Mouse (Mus musculus) lung, postnatal 0 days (tissue): ENCODE measurements around the gene Cdc14b. TPM values are rescaled to one million over a fixed set of nuclear protein-coding genes. Genes with fewer than 3 reads are reported as not detected.
A peak's percentile ranks its signal among the peaks of the same experiment; 100 is the strongest.

Source experiments
- ATAC-seq: fragments of 200-750 bp; cut with Nextera tagmentation; 2 replicates; pipeline ENCODE4 v1.8.0; 2017; ENCODE audit warnings: moderate library complexity
- DNase-seq: peaks from one replicate; pipeline ENCODE4 v3.0.0-alpha.2; 2016; ENCODE audit warnings: low spot score
- H3K27ac ChIP-seq: fragments of 300-500 bp; sonication (generic); 2 replicates; pipeline ENCODE4 v1.5.1; 2014; ENCODE audit warnings: antibody characterized with exemption, mild to moderate bottlenecking, low read length, mixed read lengths
- H3K27me3 ChIP-seq: fragments of 300-500 bp; sonication (generic); replicated peaks from 2 replicates; pipeline ENCODE4 v1.6.1; 2014; ENCODE audit warnings: low read length, mixed read lengths; ENCODE audit not compliant: insufficient read depth
- H3K36me3 ChIP-seq: fragments of 300-500 bp; sonication (generic); 2 replicates; pipeline ENCODE4 v1.6.1; 2014; ENCODE audit warnings: low read length, mixed read lengths; ENCODE audit not compliant: insufficient read depth
- H3K4me1 ChIP-seq: fragments of 300-500 bp; sonication (generic); 2 replicates; pipeline ENCODE4 v1.6.1; 2014; ENCODE audit warnings: antibody characterized with exemption, low read depth, low read length, mixed read lengths; ENCODE audit not compliant: insufficient read depth
- H3K4me2 ChIP-seq: fragments of 300-500 bp; sonication (generic); replicated peaks from 2 replicates; pipeline ENCODE4 v1.6.1; 2014; ENCODE audit warnings: low read depth, mild to moderate bottlenecking, low read length, moderate library complexity, mixed read lengths
- H3K4me3 ChIP-seq: fragments of 300-500 bp; sonication (generic); 2 replicates; pipeline ENCODE4 v1.5.1; 2014; ENCODE audit warnings: low read depth, low read length
- H3K9ac ChIP-seq: fragments of 300-500 bp; sonication (generic); replicated peaks from 2 replicates; pipeline ENCODE4 v1.6.1; 2014; ENCODE audit warnings: low read depth, mild to moderate bottlenecking
- H3K9me3 ChIP-seq: fragments of 300-500 bp; sonication (generic); 2 replicates; pipeline ENCODE4 v1.6.1; 2016; ENCODE audit warnings: low read length, mixed read lengths
- CTCF ChIP-seq: IDR thresholded peaks from 2 replicates; pipeline ENCODE4 v1.5.1; 2016; ENCODE audit warnings: antibody characterized with exemption, mild to moderate bottlenecking
- EP300 ChIP-seq: IDR thresholded peaks from 2 replicates; pipeline ENCODE4 v1.6.1; 2016; ENCODE audit warnings: antibody characterized with exemption, mild to moderate bottlenecking, control low read depth
- WGBS: fragments of 180-500 bp; shearing (Covaris S2); extraction: QIAGEN DNeasy Blood & Tissue Kit; methylation state at CpG from one replicate; pipeline ENCODE4 v1.1.7; 2014; 5-methylcytosine and 5-hydroxymethylcytosine counted together
- polyA plus RNA-seq: library from polyadenylated mRNA; unstranded; fragments of >200 nt; fragmentation: Nextera tagmentation; extraction: Ambion mirVana; gene quantifications from 2 replicates; pipeline ENCODE4 v1.2.1, GENCODE M21; 2015

The Cdc14b gene
- polyA plus RNA-seq, 1 experiment from 2014 or later: 4.7 TPM

- TF ChIP-seq EP300 (no peak), CTCF (no peak)
- Histone ChIP-seq H3K4me2 (no peak overlapping the region), H3K9me3 (no peaks in the 10 kb centered on the region), H3K4me3 (no peak overlapping the region), H3K27ac (no peak overlapping the region), H3K9ac (no peak overlapping the region), H3K4me1 (no peaks in the 10 kb centered on the region), H3K27me3 (no peaks in the 10 kb centered on the region), H3K36me3 (no peaks in the 10 kb centered on the region)
- DNase-seq: peak; percentile 23
- WGBS: 52% methylated on average over 4 of the region's 4 CpGs
- ATAC-seq: no peak
Measured at GRCm38 (mm10) chr13:64235062-64235715, 39.9 kb downstream of the Cdc14b start.

- no peaks in the 10 kb centered on the region for H3K36me3 ChIP-seq
- H3K9me3 ChIP-seq: no peaks in the 10 kb centered on the region
- H3K4me3 ChIP-seq: no peak overlapping the region
- no peak for ATAC-seq
- no peaks in the 10 kb centered on the region for H3K27me3 ChIP-seq
- no peak overlapping the region for H3K9ac ChIP-seq
- DNase-seq: no peak
- no peaks in the 10 kb centered on the region for H3K4me1 ChIP-seq
- no peak overlapping the region for H3K4me2 ChIP-seq
- H3K27ac ChIP-seq: no peak overlapping the region
- TF ChIP-seq EP300 (no peak), CTCF (no peak)
- 68% methylated on average over 4 of the region's 4 CpGs for WGBS
Measured at GRCm38 (mm10) chr13:64233139-64233538, 42.0 kb downstream of the Cdc14b start.

- 78% methylated on average over 4 of the region's 4 CpGs for WGBS
- no peak overlapping the region for H3K4me3 ChIP-seq
- H3K4me1 ChIP-seq: no peaks in the 10 kb centered on the region; the same call in 1 of the 2 replicates
- DNase-seq (no peak), ATAC-seq (no peak)
- H3K27ac ChIP-seq: no peak overlapping the region
- no peaks in the 10 kb centered on the region for H3K36me3 ChIP-seq
- H3K9me3 ChIP-seq: no peaks in the 10 kb centered on the region
- H3K27me3 ChIP-seq: no peaks in the 10 kb centered on the region
- TF ChIP-seq EP300: no peak
- no peak for TF ChIP-seq CTCF
- H3K9ac ChIP-seq: no peak overlapping the region
- H3K4me2 ChIP-seq: no peak overlapping the region
Measured at GRCm38 (mm10) chr13:64226725-64227124, 48.4 kb downstream of the Cdc14b start.

- 40% methylated on average over 3 of the region's 3 CpGs for WGBS
- Histone ChIP-seq H3K36me3 (no peaks in the 10 kb centered on the region), H3K4me1 (no peaks in the 10 kb centered on the region; the same call in 1 of the 2 replicates), H3K27ac (no peak overlapping the region), H3K4me2 (no peak overlapping the region), H3K27me3 (no peaks in the 10 kb centered on the region), H3K9me3 (no peaks in the 10 kb centered on the region), H3K4me3 (no peak overlapping the region), H3K9ac (no peak overlapping the region)
- peak; percentile 9 for DNase-seq
- peak; percentile 56 for ATAC-seq
- TF ChIP-seq CTCF (no peak), EP300 (peak; percentile 55)
Measured at GRCm38 (mm10) chr13:64225738-64226137, 49.4 kb downstream of the Cdc14b start.

- Histone ChIP-seq H3K27me3 (no peaks in the 10 kb centered on the region), H3K4me1 (no peaks in the 10 kb centered on the region), H3K4me2 (no peak overlapping the region), H3K27ac (no peak overlapping the region), H3K9ac (no peak overlapping the region), H3K9me3 (no peaks in the 10 kb centered on the region), H3K4me3 (no peak overlapping the region), H3K36me3 (no peaks in the 10 kb centered on the region)
- no peak for ATAC-seq
- TF ChIP-seq CTCF (no peak), EP300 (no peak)
- no peak for DNase-seq
- 92% methylated on average over 5 of the region's 5 CpGs for WGBS
Measured at GRCm38 (mm10) chr13:64214891-64215290, 60.2 kb downstream of the Cdc14b start.

GRCm38 (mm10) chr13:64211995-64212603 is 63.0 kb downstream of the Cdc14b start:
- H3K27ac ChIP-seq: no peak overlapping the region
- H3K9me3 ChIP-seq: no peaks in the 10 kb centered on the region
- H3K27me3 ChIP-seq: no peaks in the 10 kb centered on the region
- H3K4me2 ChIP-seq: no peak overlapping the region
- H3K9ac ChIP-seq: no peak overlapping the region
- no peak for DNase-seq
- H3K4me3 ChIP-seq: no peak overlapping the region
- 75% methylated on average over 5 of the region's 5 CpGs for WGBS
- no peak for ATAC-seq
- TF ChIP-seq EP300: no peak
- no peak for TF ChIP-seq CTCF
- no peaks in the 10 kb centered on the region for H3K36me3 ChIP-seq
- no peaks in the 10 kb centered on the region for H3K4me1 ChIP-seq
